Mouse (Mus musculus) intestine, embryonic 14.5 days (tissue): ENCODE results near the gene Ephb4. TPM values are rescaled to one million over a fixed set of nuclear protein-coding genes. Genes with fewer than 3 reads are reported as not detected.

Experiments used
- ATAC-seq: fragments of 200-750 bp; cut with Nextera tagmentation; replicated peaks from 2 replicates; pipeline ENCODE4 v1.8.0; 2017; ENCODE audit warnings: low read depth, moderate number of reproducible peaks, moderate TSS enrichment, moderate library complexity; ENCODE audit not compliant: low FRiP score, low TSS enrichment
- DNase-seq: peaks from one replicate; pipeline ENCODE4 v3.0.0-alpha.2; 2018; ENCODE audit warnings: low spot score
- H3K27ac ChIP-seq: fragments of 300-500 bp; sonication (generic); 2 replicates; pipeline ENCODE4 v1.5.1; 2014; ENCODE audit warnings: low read depth, mild to moderate bottlenecking, control low read depth
- H3K27me3 ChIP-seq: fragments of 300-500 bp; sonication (generic); replicated peaks from 2 replicates; pipeline ENCODE4 v1.6.1; 2014; ENCODE audit warnings: low read length, control low read depth; ENCODE audit not compliant: control insufficient read depth, insufficient read depth
- H3K36me3 ChIP-seq: fragments of 300-500 bp; sonication (generic); 2 replicates; pipeline ENCODE4 v1.6.1; 2014; ENCODE audit warnings: low read length, control low read depth; ENCODE audit not compliant: control insufficient read depth, insufficient read depth
- H3K4me1 ChIP-seq: fragments of 300-500 bp; sonication (generic); replicated peaks from 2 replicates; pipeline ENCODE4 v1.6.1; 2014; ENCODE audit warnings: low read length, control low read depth, mixed read lengths; ENCODE audit not compliant: control insufficient read depth, insufficient read depth
- H3K4me2 ChIP-seq: fragments of 300-500 bp; sonication (generic); 2 replicates; pipeline ENCODE4 v1.6.1; 2014; ENCODE audit warnings: low read length
- H3K4me3 ChIP-seq: fragments of 300-500 bp; sonication (generic); 2 replicates; pipeline ENCODE4 v1.5.1; 2014; ENCODE audit warnings: low read depth, low read length, control low read depth, mixed read lengths
- H3K9ac ChIP-seq: fragments of 300-500 bp; sonication (generic); 2 replicates; pipeline ENCODE4 v1.6.1; 2014; ENCODE audit warnings: mild to moderate bottlenecking, low read length
- H3K9me3 ChIP-seq: fragments of 300-500 bp; sonication (generic); 2 replicates; pipeline ENCODE4 v1.6.1; 2016; ENCODE audit warnings: low read length, control low read depth; ENCODE audit not compliant: control insufficient read depth
- WGBS: fragments of 180-500 bp; shearing (Covaris S2); extraction: QIAGEN DNeasy Blood & Tissue Kit; methylation state at CpG from one replicate; pipeline ENCODE4 v1.1.7; 2014; 5-methylcytosine and 5-hydroxymethylcytosine counted together
- polyA plus RNA-seq: library from polyadenylated mRNA; unstranded; fragments of >200 nt; fragmentation: Nextera tagmentation; extraction: Ambion mirVana; gene quantifications from 2 replicates; pipeline ENCODE4 v1.2.1, GENCODE M21; 2014

Ephb4 gene
- polyA plus RNA-seq, 1 experiment from 2014 or later, result 51.3 TPM

- ATAC-seq (no peak), DNase-seq (no peak)
- Histone ChIP-seq H3K4me1 (peaks cover 41% of the 10 kb centered on the region), H3K4me2 (peak overlapping the region; percentile 80), H3K9ac (peak overlapping the region; percentile 95), H3K9me3 (no peaks in the 10 kb centered on the region), H3K4me3 (peak overlapping the region; percentile 88), H3K27ac (peak overlapping the region; percentile 93), H3K36me3 (peaks cover 63% of the 10 kb centered on the region), H3K27me3 (no peaks in the 10 kb centered on the region)
- 95% methylated on average over 4 of the region's 4 CpGs for WGBS
Observed at GRCm38 (mm10) chr5:137308356-137308755, 41.6 kb upstream of the Ephb4 start.

GRCm38 (mm10) chr5:137313466-137314192 is 36.3 kb upstream of the Ephb4 start:
- Histone ChIP-seq H3K4me1 (peaks cover 34% of the 10 kb centered on the region), H3K27ac (peak overlapping the region; percentile 85), H3K9ac (peak overlapping the region; percentile 70), H3K4me3 (peak overlapping the region; percentile 71), H3K4me2 (peak overlapping the region; percentile 97), H3K27me3 (no peaks in the 10 kb centered on the region), H3K36me3 (peaks cover 35% of the 10 kb centered on the region), H3K9me3 (no peaks in the 10 kb centered on the region)
- WGBS, result 1% methylated on average over 22 of the region's 22 CpGs
- ATAC-seq (peak; percentile 66), DNase-seq (no peak)

GRCm38 (mm10) chr5:137314193-137315083 is 35.5 kb upstream of the Ephb4 start, which contains the start of gene Trip6:
Gene Trip6, minus strand, starts transcription at chr5:137314404.
- H3K36me3 ChIP-seq, result peaks cover 27% of the 10 kb centered on the region
- peak; percentile 98 for DNase-seq

GRCm38 (mm10) chr5:137315084-137315903 is 34.6 kb upstream of the Ephb4 start:
- DNase-seq, result no peak
- 38% methylated on average over 29 of the region's 30 CpGs for WGBS
- H3K9me3 ChIP-seq, result no peaks in the 10 kb centered on the region
- no peak for ATAC-seq
- H3K4me1 ChIP-seq, result peaks cover 34% of the 10 kb centered on the region
- H3K36me3 ChIP-seq, result peaks cover 22% of the 10 kb centered on the region
- H3K4me2 ChIP-seq, result peak overlapping the region; percentile 97
- H3K4me3 ChIP-seq, result no peak overlapping the region
- peak overlapping the region; percentile 85 for H3K27ac ChIP-seq
- H3K27me3 ChIP-seq, result no peaks in the 10 kb centered on the region
- peak overlapping the region; percentile 70; the same call in 1 of the 2 replicates for H3K9ac ChIP-seq

More at GRCm38 (mm10) chr5:137314193-137315083, 35.5 kb upstream of the Ephb4 start, which contains the start of gene Trip6:
- peak within 1 kb of the TSS; percentile 71 for H3K4me3 ChIP-seq
- WGBS, result 19% methylated on average over 30 of the region's 30 CpGs
- ATAC-seq, result peak; percentile 92
- H3K4me1 ChIP-seq, result peaks cover 34% of the 10 kb centered on the region
- peak within 1 kb of the TSS; percentile 70 for H3K9ac ChIP-seq
- peak within 1 kb of the TSS; percentile 85 for H3K27ac ChIP-seq
- no peaks in the 10 kb centered on the region for H3K9me3 ChIP-seq
- peak within 1 kb of the TSS; percentile 97 for H3K4me2 ChIP-seq
- H3K27me3 ChIP-seq, result no peaks in the 10 kb centered on the region

GRCm38 (mm10) chr5:137317361-137317760 is 32.5 kb upstream of the Ephb4 start:
- DNase-seq (no peak), ATAC-seq (no peak)
- no peak overlapping the region for H3K4me2 ChIP-seq
- H3K27ac ChIP-seq, result no peak overlapping the region
- H3K4me1 ChIP-seq, result peaks cover 29% of the 10 kb centered on the region
- no peaks in the 10 kb centered on the region for H3K27me3 ChIP-seq
- no peaks in the 10 kb centered on the region for H3K9me3 ChIP-seq
- H3K9ac ChIP-seq, result no peak overlapping the region
- H3K36me3 ChIP-seq, result peaks cover 20% of the 10 kb centered on the region
- 77% methylated on average over 8 of the region's 8 CpGs for WGBS
- H3K4me3 ChIP-seq, result no peak overlapping the region

GRCm38 (mm10) chr5:137318570-137318969 is 31.3 kb upstream of the Ephb4 start:
- WGBS, result 70% methylated on average over 1 of the region's 1 CpGs
- ATAC-seq (no peak), DNase-seq (no peak)
- H3K4me3 ChIP-seq, result no peak overlapping the region
- H3K36me3 ChIP-seq, result peaks cover 20% of the 10 kb centered on the region
- peaks cover 18% of the 10 kb centered on the region for H3K4me1 ChIP-seq
- no peak overlapping the region for H3K4me2 ChIP-seq
- H3K9ac ChIP-seq, result no peak overlapping the region
- H3K27me3 ChIP-seq, result no peaks in the 10 kb centered on the region
- no peaks in the 10 kb centered on the region for H3K9me3 ChIP-seq
- no peak overlapping the region for H3K27ac ChIP-seq

- Histone ChIP-seq H3K4me1 (0 out of 2 replicates have a peak, but pooled peaks cover 1% of the 10 kb centered on the region), H3K4me2 (no peak overlapping the region), H3K27ac (no peak overlapping the region), H3K27me3 (no peaks in the 10 kb centered on the region), H3K9me3 (no peaks in the 10 kb centered on the region), H3K36me3 (peaks cover 25% of the 10 kb centered on the region), H3K4me3 (no peak overlapping the region), H3K9ac (no peak overlapping the region)
- DNase-seq (no peak), ATAC-seq (no peak)
- WGBS, result 91% methylated on average over 3 of the region's 3 CpGs
Observed at GRCm38 (mm10) chr5:137320996-137321395, 28.9 kb upstream of the Ephb4 start.

- Histone ChIP-seq H3K4me1 (no peaks in the 10 kb centered on the region), H3K4me2 (no peak overlapping the region), H3K4me3 (no peak overlapping the region), H3K9ac (no peak overlapping the region), H3K27ac (no peak overlapping the region), H3K9me3 (no peaks in the 10 kb centered on the region), H3K27me3 (no peaks in the 10 kb centered on the region), H3K36me3 (peaks cover 16% of the 10 kb centered on the region; the same call in 1 of the 2 replicates)
- 88% methylated on average over 7 of the region's 7 CpGs for WGBS
- no peak for DNase-seq
- ATAC-seq, result no peak
Observed at GRCm38 (mm10) chr5:137330910-137331309, 19.0 kb upstream of the Ephb4 start.
